14 mouse cellular contexts compared by ENCODE assay signal in genomic region chr1:185207851-185208595, GRCm38 (mm10). TPM values are rescaled to one million over a fixed set of nuclear protein-coding genes. Genes with fewer than 3 reads are reported as not detected.
DNase-seq lines count a peak whose midpoint lies in the region; ATAC-seq and TF ChIP-seq lines count a peak whose summit lies in the region.
"Had no signal": no experiment of that assay in that cellular context is flagged by ENCODE, and none has a peak within 500 bp of the region (broad histone marks: within the 10 kb centered on the region; RNA-seq: fewer than 3 reads in every experiment).

No protein-coding gene starts in this region.

- peaks cover 6% of the 10 kb centered on the region; the same call in 1 of the 2 replicates for H3K4me1 ChIP-seq in lung, postnatal 0 days (ENCODE audit: insufficient read depth, low read depth, low read length)
- peaks cover 6% of the 10 kb centered on the region; the same call in 1 of the 2 replicates for H3K4me1 ChIP-seq in lung, adult 2 months (ENCODE audit: control insufficient read depth, insufficient read depth, low read length)
- peaks cover 5% of the 10 kb centered on the region; the same call in 1 of the 2 replicates for H3K4me1 ChIP-seq in bone marrow, adult 2 months (ENCODE audit: control insufficient read depth, insufficient read depth, low read length)
- peaks cover 28% of the 10 kb centered on the region for H3K4me1 ChIP-seq in liver, embryonic 16.5 days (ENCODE audit: control insufficient read depth, low read depth, low read length)
- H3K4me1 ChIP-seq in stomach, postnatal 0 days (replicated peaks; ENCODE audit: control insufficient read depth, insufficient read depth) = peaks cover 4% of the 10 kb centered on the region; the same call in 1 of the 2 replicates
- H3K4me1 ChIP-seq in midbrain, embryonic 14.5 days (ENCODE audit: control insufficient read depth, insufficient read depth, low read length) = peaks cover 11% of the 10 kb centered on the region

- no peak for TF ChIP-seq EP300 in lung, postnatal 0 days (IDR thresholded peaks at IDR 0.05)
- TF ChIP-seq EP300 in stomach, postnatal 0 days (optimal IDR thresholded peaks at IDR 0.05) = no peak

- intact Hi-C loops in left cerebral cortex, postnatal 25 days (cut with DNase I) = no loop called here

- H3K4me2 ChIP-seq in lung, postnatal 0 days (replicated peaks; ENCODE audit: low read depth, low read length) = no peak overlapping the region
- peak overlapping the region; percentile 37 for H3K4me2 ChIP-seq in liver, embryonic 16.5 days (ENCODE audit: low read depth, low read length)
- H3K4me2 ChIP-seq in stomach, postnatal 0 days (replicated peaks; ENCODE audit: low read depth) = no peak overlapping the region
- H3K4me2 ChIP-seq in midbrain, embryonic 14.5 days (ENCODE audit: low read length) = no peak overlapping the region
- H3K4me2 ChIP-seq: hindbrain, embryonic 12.5 days; limb, embryonic 13.5 days had no signal

- no peak overlapping the region for H3K9ac ChIP-seq in lung, postnatal 0 days (replicated peaks; ENCODE audit: low read depth)
- H3K9ac ChIP-seq in liver, embryonic 16.5 days (ENCODE audit: low read depth, low read length) = 0 out of 2 replicates have a peak overlapping the region, but pooled peaks have one; percentile 9
- H3K9ac ChIP-seq in stomach, postnatal 0 days (ENCODE audit: low read length) = no peak overlapping the region
- H3K9ac ChIP-seq in midbrain, embryonic 14.5 days (replicated peaks; ENCODE audit: low read length) = no peak overlapping the region
- H3K9ac ChIP-seq: hindbrain, embryonic 12.5 days; limb, embryonic 13.5 days had no signal

- no peaks in the 10 kb centered on the region for H3K36me3 ChIP-seq in lung, postnatal 0 days (ENCODE audit: insufficient read depth, low read length)
- H3K36me3 ChIP-seq in liver, embryonic 16.5 days (ENCODE audit: control insufficient read depth, insufficient read depth) = no peaks in the 10 kb centered on the region; the same call in 1 of the 2 replicates
- no peaks in the 10 kb centered on the region for H3K36me3 ChIP-seq in stomach, postnatal 0 days (ENCODE audit: control insufficient read depth, insufficient read depth, low read length)
- 0 out of 2 replicates have a peak, but pooled peaks cover 4% of the 10 kb centered on the region for H3K36me3 ChIP-seq in midbrain, embryonic 14.5 days (ENCODE audit: control insufficient read depth, insufficient read depth, low read length)
- H3K36me3 ChIP-seq: hindbrain, embryonic 12.5 days had no signal

- DNase-seq in lung, postnatal 0 days (ENCODE audit: low spot score) = no peak
- no peak for DNase-seq in lung, adult 2 months
- DNase-seq in stomach, postnatal 0 days (ENCODE audit: low spot score) = no peak
- DNase-seq in ovary, postnatal 14 days (ENCODE audit: low spot score) = no peak
- no peak for DNase-seq in midbrain, embryonic 14.5 days
- no peak for DNase-seq in left cerebral cortex, postnatal 25 days (ENCODE audit: low spot score in 2 of 2)
- DNase-seq: cerebellum, postnatal 25 days; kidney, adult 8-10 months; layer of hippocampus, adult 9-11 months; thymus, postnatal 4 days had no signal

- 75% methylated on average over 13 of the region's 13 CpGs for WGBS in lung, postnatal 0 days
- 65% methylated on average over 13 of the region's 13 CpGs for WGBS in lung, adult 2 months
- WGBS in bone marrow, adult 2 months = 7% methylated on average over 13 of the region's 13 CpGs
- WGBS in liver, embryonic 16.5 days (ENCODE audit: insufficient replicate concordance) = 36% methylated on average over 13 of the region's 13 CpGs
- WGBS in stomach, postnatal 0 days = 75% methylated on average over 13 of the region's 13 CpGs
- WGBS in midbrain, embryonic 14.5 days = 95% methylated on average over 13 of the region's 13 CpGs

- no peak overlapping the region for H3K4me3 ChIP-seq in lung, postnatal 0 days (ENCODE audit: low read depth, low read length)
- H3K4me3 ChIP-seq in lung, adult 2 months (replicated peaks; ENCODE audit: extremely low read depth, low read depth, low read length) = no peak overlapping the region
- no peak overlapping the region for H3K4me3 ChIP-seq in bone marrow, adult 2 months (replicated peaks; ENCODE audit: control insufficient read depth, low read depth, low read length)
- 0 out of 2 replicates have a peak overlapping the region, but pooled peaks have one; percentile 11 for H3K4me3 ChIP-seq in liver, embryonic 16.5 days (ENCODE audit: low read depth, low read length)
- H3K4me3 ChIP-seq in stomach, postnatal 0 days (ENCODE audit: low read depth, low read length) = no peak overlapping the region
- H3K4me3 ChIP-seq in midbrain, embryonic 14.5 days (replicated peaks; ENCODE audit: low read depth, low read length) = no peak overlapping the region
- H3K4me3 ChIP-seq: hindbrain, embryonic 12.5 days; limb, embryonic 13.5 days had no signal

- TF ChIP-seq CTCF in lung, postnatal 0 days (IDR thresholded peaks at IDR 0.05) = no peak
- TF ChIP-seq CTCF in lung, adult 2 months (IDR thresholded peaks at IDR 0.05; ENCODE audit: insufficient read depth, low read length) = no peak
- TF ChIP-seq CTCF in bone marrow, adult 2 months (IDR thresholded peaks at IDR 0.05; ENCODE audit: control insufficient read depth, insufficient read depth, low read length) = no peak
- no peak for TF ChIP-seq CTCF in stomach, postnatal 0 days (IDR thresholded peaks at IDR 0.05; ENCODE audit: low read depth)

- H3K27me3 ChIP-seq in lung, postnatal 0 days (replicated peaks; ENCODE audit: insufficient read depth, low read length) = no peaks in the 10 kb centered on the region
- H3K27me3 ChIP-seq in liver, embryonic 16.5 days (ENCODE audit: control insufficient read depth, insufficient read depth, low read depth, low read length) = no peaks in the 10 kb centered on the region
- no peaks in the 10 kb centered on the region for H3K27me3 ChIP-seq in stomach, postnatal 0 days (ENCODE audit: control insufficient read depth, insufficient read depth, low read length)
- H3K27me3 ChIP-seq in midbrain, embryonic 14.5 days (ENCODE audit: control insufficient read depth, insufficient read depth, low read length) = no peaks in the 10 kb centered on the region
- H3K27me3 ChIP-seq: hindbrain, embryonic 12.5 days; limb, embryonic 13.5 days had no signal

- no peak for TF ChIP-seq POLR2A in lung, adult 2 months (IDR thresholded peaks at IDR 0.05; ENCODE audit: borderline replicate concordance, extremely low read depth, low read depth, low read length)
- no peak for TF ChIP-seq POLR2A in bone marrow, adult 2 months (IDR thresholded peaks at IDR 0.05; ENCODE audit: borderline replicate concordance, control insufficient read depth, low read depth, low read length)

- ATAC-seq in lung, postnatal 0 days = no peak
- ATAC-seq in liver, embryonic 16.5 days (ENCODE audit: low read depth) = no peak
- ATAC-seq in stomach, postnatal 0 days (ENCODE audit: low FRiP score, low TSS enrichment) = no peak
- no peak for ATAC-seq in midbrain, embryonic 14.5 days (ENCODE audit: low FRiP score, low TSS enrichment)

- H3K27ac ChIP-seq in lung, postnatal 0 days (ENCODE audit: low read length) = peak overlapping the region; percentile 32; the same call in 1 of the 2 replicates
- H3K27ac ChIP-seq in bone marrow, adult 2 months (ENCODE audit: control insufficient read depth, insufficient read depth, low read depth, low read length, poor library complexity) = peak overlapping the region; percentile 73
- H3K27ac ChIP-seq in liver, embryonic 16.5 days (ENCODE audit: low read length) = peak overlapping the region; percentile 79
- peak overlapping the region; percentile 53 for H3K27ac ChIP-seq in stomach, postnatal 0 days (replicated peaks)
- H3K27ac ChIP-seq in midbrain, embryonic 14.5 days (replicated peaks; ENCODE audit: low read depth, low read length) = no peak overlapping the region
- H3K27ac ChIP-seq: hindbrain, embryonic 12.5 days had no signal

- H3K9me3 ChIP-seq in lung, postnatal 0 days (ENCODE audit: low read length) = no peaks in the 10 kb centered on the region
- H3K9me3 ChIP-seq in liver, embryonic 16.5 days (replicated peaks; ENCODE audit: control insufficient read depth, low read length) = no peaks in the 10 kb centered on the region
- no peaks in the 10 kb centered on the region for H3K9me3 ChIP-seq in stomach, postnatal 0 days (ENCODE audit: control insufficient read depth, low read length)
- no peaks in the 10 kb centered on the region for H3K9me3 ChIP-seq in midbrain, embryonic 14.5 days (ENCODE audit: control insufficient read depth, low read length)
- H3K9me3 ChIP-seq: hindbrain, embryonic 12.5 days; limb, embryonic 13.5 days had no signal

RNA-seq across cellular contexts. Expression of gene Rab3gap2, which starts 4.1 kb away (rescaled TPM):
- 14.5 and 15.1 TPM in 2 replicates for polyA plus RNA-seq in lung, postnatal 0 days (2015; fragmentation: Nextera tagmentation; extraction: Ambion mirVana)
- polyA plus RNA-seq in lung, adult 2 months (2012; rRNA removed) = 16.2 and 20.3 TPM in 2 replicates
- 11.1 and 30.1 TPM in 2 replicates for polyA plus RNA-seq in bone marrow, adult 2 months (2011; ENCODE audit: insufficient read depth, insufficient read length, low replicate concordance, missing spikeins)
- polyA plus RNA-seq in liver, embryonic 16.5 days (2015; fragmentation: Nextera tagmentation; extraction: Ambion mirVana) = 13.4 and 13.8 TPM in 2 replicates
- polyA plus RNA-seq in stomach, postnatal 0 days (2015; fragmentation: Nextera tagmentation; extraction: Ambion mirVana) = 12.0 and 13.1 TPM in 2 replicates
- 20.6 and 26.5 TPM in 2 replicates for polyA plus RNA-seq in midbrain, embryonic 14.5 days (2014; fragmentation: Nextera tagmentation; extraction: Ambion mirVana)
- total RNA-seq in left cerebral cortex, postnatal 25 days (2021) = 10 to 100 TPM; 71.6 to 74.2 TPM
